Mouse (Mus musculus): ENCODE measurements around the gene Comp. TPM values are rescaled to one million over a fixed set of nuclear protein-coding genes. Genes with fewer than 3 reads are reported as not detected.
A peak's percentile ranks its signal among the peaks of the same experiment; 100 is the strongest.

Gene Comp
- total RNA-seq, 2 experiments from 2014 or later: 0.31 TPM; not detected in 1

- no peak for DNase-seq (ENCODE audit: low spot score in 2 of 2)
Measured at GRCm38 (mm10) chr8:70352657-70353151, 20.7 kb upstream of the Comp start.

GRCm38 (mm10) chr8:70353194-70353817 lies 20.1 kb upstream of the Comp start, which contains the start of gene Upf1:
TSS of gene Upf1 (minus strand) at chr8:70353278.
- DNase-seq (ENCODE audit: low spot score in 2 of 2): peak; percentile 100

DNA sequence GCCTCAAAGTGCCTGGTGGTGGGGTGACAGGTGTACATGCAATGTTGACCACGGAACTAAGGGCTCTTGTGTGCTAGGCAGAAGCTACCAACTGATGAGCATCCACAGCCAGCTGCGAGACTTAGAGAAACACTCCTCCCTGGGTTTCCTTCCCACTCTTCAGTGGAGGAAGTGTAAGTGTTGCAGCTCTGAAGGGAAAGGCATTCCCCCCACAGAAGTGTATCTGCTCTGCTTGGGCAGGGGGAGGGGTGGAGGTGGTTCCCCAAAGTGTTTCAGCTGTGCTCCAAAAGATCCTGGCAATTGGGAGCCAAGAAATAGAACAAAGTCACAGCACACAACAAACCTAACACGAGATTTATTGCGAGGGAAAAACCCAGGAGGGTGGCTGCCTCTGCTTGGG lies 19.4 kb upstream of the Comp start:
- DNase-seq (ENCODE audit: low spot score in 2 of 2): no peak

GRCm38 (mm10) chr8:70356111-70356510 lies 17.2 kb upstream of the Comp start:
- no peak for DNase-seq (ENCODE audit: low spot score in 2 of 2)

DNA sequence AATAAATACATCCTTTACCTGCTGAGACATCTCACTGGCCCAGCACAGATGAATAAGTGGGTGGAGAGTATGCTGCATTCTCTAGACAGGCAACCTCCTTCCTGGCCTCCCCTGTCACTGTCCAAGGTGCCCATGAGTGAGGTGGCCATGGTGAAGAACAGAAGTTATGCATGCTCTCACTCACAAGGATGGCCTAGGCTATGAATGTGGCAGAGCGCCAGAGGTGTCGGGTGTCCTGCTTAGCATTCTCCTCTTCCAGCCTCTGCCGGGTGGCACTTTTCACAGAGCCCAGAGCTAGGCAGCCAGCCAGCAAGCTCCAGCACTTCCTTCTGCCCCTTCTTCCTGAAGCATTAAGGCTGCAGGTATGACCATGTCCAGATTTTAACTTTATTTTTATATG lies 13.9 kb upstream of the Comp start:
- DNase-seq (ENCODE audit: low spot score in 2 of 2): no peak

- DNase-seq (ENCODE audit: low spot score in 2 of 2): peak in 1 of 2 experiments; percentile 27
Measured at GRCm38 (mm10) chr8:70360769-70361168, 12.6 kb upstream of the Comp start.

- DNase-seq (ENCODE audit: low spot score in 2 of 2): no peak
Measured at GRCm38 (mm10) chr8:70361484-70362032, 11.8 kb upstream of the Comp start.

DNA sequence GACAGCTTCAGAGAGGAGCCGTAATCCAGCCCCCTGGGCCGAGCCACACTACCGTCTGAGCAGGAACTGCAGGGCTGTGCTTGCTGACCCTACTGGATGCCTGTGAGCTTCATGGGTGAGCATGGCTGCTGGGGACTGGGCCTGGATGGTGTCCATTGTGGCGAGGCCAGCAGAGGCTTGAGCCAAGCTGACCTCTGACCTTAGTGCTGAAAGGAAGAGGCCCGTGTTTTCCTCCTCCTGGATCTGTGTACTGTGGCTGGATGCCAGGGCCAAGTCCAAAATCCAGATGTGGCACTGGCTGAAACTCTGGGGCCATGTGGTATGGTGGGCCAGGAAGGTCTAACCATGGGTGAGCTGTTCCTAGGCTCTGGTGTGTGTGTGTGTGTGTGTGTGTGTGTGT lies 9.3 kb upstream of the Comp start:
- DNase-seq (ENCODE audit: low spot score in 2 of 2): no peak

- no peak for DNase-seq (ENCODE audit: low spot score in 2 of 2)
Measured at GRCm38 (mm10) chr8:70366588-70366987, 6.8 kb upstream of the Comp start.

- DNase-seq (ENCODE audit: low spot score in 2 of 2): no peak
Measured at GRCm38 (mm10) chr8:70370476-70370875, 2.9 kb upstream of the Comp start.

DNA sequence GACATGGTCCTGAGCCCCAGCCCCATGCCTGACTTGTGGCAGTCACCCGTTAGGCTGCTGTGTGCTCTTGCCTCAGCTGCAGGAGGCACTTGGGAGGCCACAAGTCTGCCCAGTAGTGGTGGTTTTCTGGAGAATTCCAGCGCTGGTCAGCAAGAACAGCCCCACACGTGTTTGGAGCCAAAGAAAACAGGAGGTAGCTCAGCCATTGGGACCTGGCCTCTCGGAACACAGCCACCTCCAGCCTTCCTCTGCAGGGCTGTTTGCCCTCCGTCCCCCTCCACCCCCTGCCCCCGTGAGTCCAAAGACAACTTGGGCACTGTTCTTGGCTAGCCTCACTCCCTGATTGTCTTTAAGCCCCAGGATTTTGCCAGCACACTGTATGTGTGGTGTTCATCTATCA lies 1.4 kb upstream of the Comp start:
- DNase-seq (ENCODE audit: low spot score in 2 of 2): no peak

DNA sequence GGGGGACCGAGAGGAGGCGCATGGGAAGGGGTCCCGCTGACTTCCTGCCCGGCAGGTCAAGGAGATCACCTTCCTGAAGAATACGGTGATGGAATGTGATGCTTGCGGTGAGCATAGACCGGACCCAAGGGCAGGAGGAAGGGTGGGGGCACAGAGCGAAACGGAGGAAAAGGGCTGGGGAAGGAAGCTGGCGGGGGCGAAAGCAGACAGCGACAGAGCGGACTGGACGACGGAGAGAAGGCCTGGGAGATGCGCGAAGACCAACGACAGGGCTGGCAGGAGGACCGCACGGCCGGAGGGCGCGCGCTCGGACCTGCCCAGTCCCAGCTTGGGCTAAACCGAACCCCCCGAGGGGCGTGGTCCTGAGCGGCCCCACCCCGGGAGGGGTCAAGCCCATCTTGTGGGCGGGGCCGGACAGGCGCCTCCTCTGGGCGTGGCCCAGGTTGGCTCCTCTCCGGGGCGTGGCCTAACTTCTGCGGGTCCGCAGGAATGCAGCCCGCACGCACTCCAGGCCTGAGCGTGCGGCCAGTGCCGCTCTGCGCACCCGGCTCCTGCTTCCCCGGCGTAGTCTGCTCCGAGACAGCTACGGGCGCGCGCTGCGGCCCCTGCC lies 1.1 kb downstream of the Comp start:
- peak in 1 of 2 experiments; percentile 54 for DNase-seq (ENCODE audit: low spot score in 2 of 2)

GRCm38 (mm10) chr8:70375212-70375859 lies 2.0 kb downstream of the Comp start:
- no peak for DNase-seq (ENCODE audit: low spot score in 2 of 2)

- DNase-seq (ENCODE audit: low spot score in 2 of 2): no peak
Measured at GRCm38 (mm10) chr8:70376275-70376741, 3.0 kb downstream of the Comp start.

DNA sequence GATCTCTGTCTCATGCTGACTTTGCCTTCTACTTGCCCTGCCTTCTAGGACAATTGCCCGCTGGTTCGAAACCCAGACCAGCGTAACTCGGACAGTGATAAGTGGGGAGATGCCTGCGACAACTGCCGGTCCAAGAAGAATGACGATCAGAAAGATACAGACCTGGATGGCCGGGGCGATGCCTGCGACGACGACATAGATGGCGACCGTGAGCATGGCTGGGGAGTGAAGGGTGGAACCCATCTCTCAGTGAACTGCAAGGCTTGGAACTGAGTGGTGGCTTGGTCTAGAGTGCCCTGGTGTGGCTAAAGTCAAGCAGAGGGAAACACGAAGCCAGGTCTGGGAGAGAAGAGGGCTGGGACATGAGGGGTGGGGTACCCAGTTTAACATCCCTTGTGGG lies 3.7 kb downstream of the Comp start:
- no peak for DNase-seq (ENCODE audit: low spot score in 2 of 2)

DNA sequence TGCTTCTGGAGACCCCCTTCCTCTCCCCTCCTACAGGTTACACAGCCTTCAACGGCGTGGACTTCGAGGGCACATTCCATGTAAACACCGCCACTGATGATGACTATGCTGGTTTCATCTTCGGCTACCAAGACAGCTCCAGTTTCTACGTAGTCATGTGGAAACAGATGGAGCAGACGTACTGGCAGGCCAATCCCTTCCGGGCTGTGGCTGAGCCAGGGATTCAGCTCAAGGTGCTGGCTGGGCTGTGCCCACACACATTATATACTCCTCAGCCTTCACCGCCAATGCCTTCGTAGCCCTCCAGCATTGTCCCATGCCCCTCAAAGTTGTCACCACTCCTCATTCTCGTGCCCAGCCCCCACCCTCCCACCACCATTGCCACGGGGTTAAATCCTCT lies 6.7 kb downstream of the Comp start:
- DNase-seq (ENCODE audit: low spot score in 2 of 2): peak in 1 of 2 experiments; percentile 27

GRCm38 (mm10) chr8:70383287-70383686 lies 9.9 kb downstream of the Comp start:
- DNase-seq (ENCODE audit: low spot score in 2 of 2): peak; percentile 73 to 83

DNA sequence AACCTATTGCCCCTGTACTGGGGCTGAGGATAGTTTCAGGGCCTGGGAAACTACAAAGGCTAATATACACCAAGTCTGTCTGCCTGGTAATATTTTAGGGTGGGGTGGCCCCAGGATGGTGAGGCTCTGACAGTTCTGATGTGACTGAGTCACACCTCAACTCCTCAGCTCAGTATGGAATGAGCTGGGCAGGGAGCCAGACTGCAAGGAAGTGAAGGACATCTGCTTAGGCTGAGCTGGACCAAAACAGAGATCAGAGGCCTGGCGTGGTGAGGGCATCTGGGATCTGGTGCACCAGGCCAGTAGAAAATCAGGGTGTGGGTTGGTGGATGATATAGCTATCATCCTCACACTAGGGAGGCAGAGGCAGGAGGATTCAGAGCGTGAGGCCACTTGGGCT lies 16.3 kb downstream of the Comp start:
- no peak for DNase-seq (ENCODE audit: low spot score in 2 of 2)

DNA sequence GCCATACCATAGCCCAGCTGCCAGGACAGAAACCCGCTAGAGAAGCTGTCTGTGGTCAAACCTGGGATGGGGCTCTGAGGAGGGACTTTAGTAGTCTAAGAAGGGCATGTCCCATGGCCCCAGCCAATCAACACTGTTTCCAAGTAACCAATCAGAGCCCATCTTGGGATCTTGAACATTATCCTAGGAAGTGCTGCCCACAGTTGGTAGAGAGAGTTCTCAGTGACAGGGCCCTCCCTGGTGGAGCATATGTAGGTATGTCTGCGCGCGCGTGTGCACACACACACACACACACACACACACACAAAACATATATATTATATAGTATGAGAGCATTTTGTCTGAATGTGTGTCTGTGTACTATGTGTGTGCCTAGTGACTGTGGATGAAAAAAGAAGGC lies 19.7 kb downstream of the Comp start:
- DNase-seq (ENCODE audit: low spot score in 2 of 2): no peak

- DNase-seq (ENCODE audit: low spot score in 2 of 2): no peak
Measured at GRCm38 (mm10) chr8:70394269-70394998, 21.1 kb downstream of the Comp start.

DNA sequence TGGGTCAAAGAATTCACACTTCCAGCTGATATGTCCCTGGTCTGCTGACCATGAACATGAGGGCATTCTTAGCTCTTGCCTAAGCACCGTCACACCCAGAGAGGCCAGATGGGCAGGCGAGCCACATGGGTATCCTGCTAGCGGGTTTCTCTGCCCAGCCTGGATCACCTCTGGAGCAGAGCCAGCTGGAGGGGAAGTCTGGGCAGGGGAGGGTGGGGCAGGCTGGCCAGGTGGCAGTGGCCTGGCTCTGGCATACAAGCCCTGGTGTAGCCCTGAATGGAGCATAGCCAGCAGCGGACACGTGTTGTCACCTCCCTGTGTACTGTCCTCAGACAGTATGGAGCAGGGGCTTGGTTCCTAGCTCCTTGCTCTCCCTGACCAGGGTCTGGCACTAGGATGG lies 22.3 kb downstream of the Comp start:
- DNase-seq (ENCODE audit: low spot score in 2 of 2): no peak
